Mouse (Mus musculus) urinary bladder, postnatal 4 days (tissue): ENCODE results near the gene Coro2b.

Experiments used
- DNase-seq, 2 experiments: peaks; one replicate each; pipeline ENCODE4 v3.0.0; 2021 to 2022; ENCODE audit warnings: low spot score in 2 of 2

Gene Coro2b

GRCm38 (mm10) chr9:62393531-62393930, 143.3 kb downstream of the Coro2b start:
- no peak for DNase-seq

- DNase-seq, result no peak
Measured at GRCm38 (mm10) chr9:62389735-62390134, 147.1 kb downstream of the Coro2b start.

- no peak for DNase-seq
Measured at GRCm38 (mm10) chr9:62385727-62386518, 150.9 kb downstream of the Coro2b start.

GRCm38 (mm10) chr9:62385062-62385461, 151.8 kb downstream of the Coro2b start:
- DNase-seq, result no peak

- DNase-seq, result no peak
Measured at GRCm38 (mm10) chr9:62382519-62383084, 154.2 kb downstream of the Coro2b start.

GRCm38 (mm10) chr9:62381402-62381913, 155.4 kb downstream of the Coro2b start:
- no peak for DNase-seq

GRCm38 (mm10) chr9:62380351-62380750, 156.5 kb downstream of the Coro2b start:
- DNase-seq, result no peak

- DNase-seq, result no peak
Measured at GRCm38 (mm10) chr9:62377897-62378296, 158.9 kb downstream of the Coro2b start.

- no peak for DNase-seq
Measured at GRCm38 (mm10) chr9:62374276-62374675, 162.6 kb downstream of the Coro2b start.

GRCm38 (mm10) chr9:62373222-62374123, 163.4 kb downstream of the Coro2b start:
- peak; percentile 51 to 78 for DNase-seq

GRCm38 (mm10) chr9:62372556-62373221, 164.2 kb downstream of the Coro2b start:
- DNase-seq, result no peak

GRCm38 (mm10) chr9:62371745-62372555, 164.9 kb downstream of the Coro2b start:
- no peak for DNase-seq

- DNase-seq, result no peak
Measured at GRCm38 (mm10) chr9:62370648-62371280, 166.1 kb downstream of the Coro2b start.

GRCm38 (mm10) chr9:62370186-62370585, 166.7 kb downstream of the Coro2b start:
- no peak for DNase-seq
